Mouse (Mus musculus) adrenal gland (tissue): Measurements from ENCODE around the gene Ppp1r12b.

Source experiments
- intact Hi-C: fragments of 180-260 bp; cut with DNase I; formaldehyde crosslinking; loops from one replicate; pipeline ENCODE4 v1.15.1; 2025

The Ppp1r12b gene

GRCm38 (mm10) chr1:134804373-134804772 is 151.4 kb downstream of the Ppp1r12b start:
- intact Hi-C loops, result no loop called here

- intact Hi-C loops, result no loop called here
Observed at GRCm38 (mm10) chr1:134803286-134804117, 152.2 kb downstream of the Ppp1r12b start.

GRCm38 (mm10) chr1:134801758-134802157 is 154.0 kb downstream of the Ppp1r12b start:
- intact Hi-C loops, result no loop called here

- intact Hi-C loops, result no loop called here
Observed at GRCm38 (mm10) chr1:134796536-134796935, 159.2 kb downstream of the Ppp1r12b start.

- intact Hi-C loops, result no loop called here
Observed at GRCm38 (mm10) chr1:134796076-134796475, 159.7 kb downstream of the Ppp1r12b start.

DNA sequence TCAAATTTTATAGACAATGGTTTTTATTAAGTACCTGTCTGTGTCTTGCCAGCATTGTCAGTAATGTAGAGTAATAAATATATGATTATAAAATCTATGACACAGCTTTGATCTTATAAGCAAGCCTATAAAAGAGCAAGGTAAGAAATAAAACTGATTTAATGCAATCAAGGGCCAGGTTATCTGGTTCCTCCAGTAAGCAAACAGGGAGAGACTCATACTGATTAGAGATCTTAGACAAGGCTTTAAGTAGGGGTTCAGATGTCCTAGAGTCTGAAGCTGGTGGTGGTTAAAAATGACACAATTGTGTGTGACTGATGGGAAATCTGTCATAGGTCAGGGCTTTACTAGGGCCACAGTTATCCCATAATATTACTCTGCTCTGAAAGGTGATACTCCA is 164.3 kb downstream of the Ppp1r12b start:
- intact Hi-C loops, result no loop called here

DNA sequence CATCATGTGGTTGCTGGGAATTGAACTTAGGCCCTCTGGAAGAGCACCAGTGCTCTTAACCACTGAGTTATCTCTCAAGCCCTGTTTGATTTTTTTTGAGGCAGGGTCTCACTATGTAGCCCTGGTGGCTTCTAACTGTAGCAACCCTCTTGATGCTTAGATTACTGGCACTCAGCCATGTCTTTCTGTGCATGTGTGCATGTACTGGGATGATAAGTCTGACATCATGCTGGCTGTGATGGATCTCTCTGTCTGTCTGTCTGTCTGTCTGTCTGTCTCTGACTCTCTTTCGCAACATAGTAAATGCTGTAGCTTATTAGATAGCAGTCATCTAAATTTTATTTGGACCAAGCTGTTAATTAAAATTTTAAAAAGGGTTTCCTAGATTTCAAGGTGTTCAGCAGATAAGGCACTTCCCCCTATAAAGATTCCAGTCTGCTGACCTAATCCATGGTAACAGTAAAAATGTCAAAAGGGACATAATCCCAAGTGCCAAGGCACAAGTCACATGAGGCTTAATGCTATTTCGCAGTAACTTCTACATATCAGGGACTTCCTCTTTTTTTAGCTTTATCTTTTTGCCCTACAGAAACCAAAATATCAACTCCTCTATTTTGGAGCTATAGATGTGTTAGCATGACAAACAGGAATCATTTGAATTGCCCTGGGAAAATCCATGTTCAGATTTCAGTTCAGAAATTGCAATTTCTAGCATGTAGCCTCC is 164.9 kb downstream of the Ppp1r12b start:
- intact Hi-C loops, result no loop called here

DNA sequence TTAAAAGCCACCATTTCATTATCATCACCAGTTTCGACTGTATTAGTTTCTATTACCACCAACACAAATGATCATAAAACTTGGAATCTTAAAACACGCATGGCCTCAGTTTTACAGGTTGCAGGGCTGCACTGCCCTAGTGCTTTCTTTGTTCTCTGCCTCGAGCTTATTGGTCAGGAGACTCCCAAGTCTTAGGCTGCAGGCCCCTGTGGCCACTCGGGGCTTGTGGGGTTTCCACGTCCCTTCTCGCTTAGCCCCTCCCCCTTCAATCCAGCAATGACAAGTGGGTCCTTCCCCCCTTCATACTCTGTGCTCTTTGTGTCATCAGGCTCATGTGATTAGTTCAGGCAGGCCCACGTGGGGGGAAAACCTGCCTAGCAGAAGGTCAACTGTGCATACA is 167.6 kb downstream of the Ppp1r12b start:
- intact Hi-C loops, result no loop called here

DNA sequence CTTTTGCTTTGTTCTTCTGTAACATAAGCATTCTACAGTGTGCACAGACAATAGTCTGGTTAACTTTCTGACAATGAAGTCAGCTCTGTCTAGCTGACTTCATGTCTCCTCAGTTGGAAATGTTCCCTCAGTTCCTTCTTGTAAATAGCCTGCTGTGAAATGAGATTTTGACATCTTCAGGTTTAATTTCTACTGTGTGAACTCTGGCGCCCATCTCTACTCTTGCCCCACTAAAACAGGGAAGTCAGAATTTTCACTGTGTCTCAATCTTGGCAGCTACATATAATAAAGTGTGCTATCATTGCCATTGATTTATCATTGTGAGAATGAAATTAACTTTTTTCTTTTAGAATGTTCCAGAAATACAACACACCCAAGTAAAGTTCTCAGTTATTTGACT is 170.8 kb downstream of the Ppp1r12b start:
- intact Hi-C loops, result no loop called here

- intact Hi-C loops, result no loop called here
Observed at GRCm38 (mm10) chr1:134784481-134784880, 171.3 kb downstream of the Ppp1r12b start.

DNA sequence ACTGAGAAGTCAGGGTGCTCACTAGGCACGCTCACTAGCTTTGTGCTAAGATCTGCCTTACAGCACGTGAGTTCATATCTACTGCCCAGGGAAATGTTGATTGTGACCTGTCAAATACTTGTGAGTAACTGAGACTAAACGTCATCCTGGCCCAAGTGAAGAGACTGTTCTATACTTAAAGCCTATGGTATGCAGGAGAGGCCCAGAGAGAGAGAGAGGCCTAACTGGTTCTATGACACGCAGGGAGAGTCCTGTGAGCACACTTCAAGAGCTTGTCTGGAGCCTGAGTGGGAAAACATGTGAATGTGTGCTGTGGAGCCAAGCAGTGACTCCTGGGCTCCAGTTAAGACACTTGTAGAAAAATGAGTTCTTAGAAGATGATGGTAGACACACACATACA is 171.8 kb downstream of the Ppp1r12b start:
- intact Hi-C loops, result no loop called here

DNA sequence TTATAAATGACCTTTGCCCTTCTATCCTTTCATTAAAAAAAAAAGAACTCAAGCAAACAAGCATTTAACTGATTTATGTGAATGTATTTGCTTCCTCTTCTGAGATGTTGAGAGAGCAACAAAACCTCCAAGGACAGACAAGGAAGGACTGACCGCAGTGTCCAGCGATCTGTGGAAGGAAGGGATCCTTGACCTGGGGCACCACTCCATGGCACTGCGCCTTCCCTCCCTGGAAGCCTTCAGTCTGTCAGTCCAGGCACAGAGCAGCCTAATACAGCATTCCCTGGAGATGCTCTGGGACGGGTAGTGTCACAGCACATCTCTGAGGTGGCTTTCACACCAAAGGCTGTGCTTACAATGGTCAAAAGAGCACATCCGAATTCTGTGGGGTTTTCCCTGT is 172.9 kb downstream of the Ppp1r12b start:
- intact Hi-C loops, result no loop called here

- intact Hi-C loops, result no loop called here
Observed at GRCm38 (mm10) chr1:134777936-134778548, 177.7 kb downstream of the Ppp1r12b start.

GRCm38 (mm10) chr1:134777201-134777885 is 178.4 kb downstream of the Ppp1r12b start:
- intact Hi-C loops, result no loop called here

GRCm38 (mm10) chr1:134775631-134776030 is 180.1 kb downstream of the Ppp1r12b start:
- intact Hi-C loops, result no loop called here

DNA sequence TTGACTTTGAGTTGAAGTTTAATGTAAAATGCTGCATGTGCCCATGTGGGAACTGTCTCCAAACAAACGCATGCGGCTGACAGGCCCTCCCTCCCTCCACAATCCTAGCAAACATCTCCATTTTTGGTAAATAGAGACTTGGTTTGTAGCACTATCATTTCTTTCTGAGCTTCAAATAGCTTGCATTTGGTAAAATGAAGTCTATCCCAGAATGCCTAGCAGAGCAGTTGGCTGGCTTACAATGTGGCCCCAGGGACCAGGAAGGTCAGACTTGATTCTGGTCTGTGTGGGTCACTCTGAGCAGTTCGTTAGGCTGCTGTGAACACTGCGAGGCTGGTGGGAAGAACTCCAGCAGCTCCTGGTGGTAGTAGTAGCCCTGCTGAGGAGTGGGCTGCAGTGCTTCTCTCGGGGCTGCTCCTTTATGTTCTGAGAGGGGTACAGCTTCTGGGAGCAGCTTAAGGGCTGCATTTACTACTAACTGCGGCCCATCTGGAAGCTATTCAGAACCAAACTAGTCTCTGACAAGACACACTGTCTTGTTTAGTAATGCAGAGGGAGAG is 180.9 kb downstream of the Ppp1r12b start:
- intact Hi-C loops, result no loop called here

DNA sequence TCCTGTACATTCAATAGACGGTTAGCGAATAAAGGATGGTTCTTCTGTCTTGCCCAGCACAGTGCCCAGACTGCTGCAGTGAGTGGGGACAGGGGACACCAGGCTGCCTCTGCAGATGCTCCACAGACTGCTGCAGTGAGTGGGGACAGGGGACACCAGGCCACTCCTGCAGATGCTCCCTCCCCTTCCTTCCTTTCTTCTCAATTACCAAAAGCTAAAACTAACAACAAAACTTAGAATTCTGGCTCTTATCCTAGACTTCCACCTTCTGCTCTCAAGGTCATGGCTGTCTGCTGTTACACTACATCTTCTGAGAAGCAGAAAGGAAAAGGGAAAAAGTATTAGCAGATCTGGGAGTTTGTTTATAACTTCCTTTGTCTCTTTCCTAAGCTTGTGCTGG is 181.5 kb downstream of the Ppp1r12b start:
- intact Hi-C loops, result no loop called here

GRCm38 (mm10) chr1:134773256-134773655 is 182.5 kb downstream of the Ppp1r12b start:
- intact Hi-C loops, result no loop called here

DNA sequence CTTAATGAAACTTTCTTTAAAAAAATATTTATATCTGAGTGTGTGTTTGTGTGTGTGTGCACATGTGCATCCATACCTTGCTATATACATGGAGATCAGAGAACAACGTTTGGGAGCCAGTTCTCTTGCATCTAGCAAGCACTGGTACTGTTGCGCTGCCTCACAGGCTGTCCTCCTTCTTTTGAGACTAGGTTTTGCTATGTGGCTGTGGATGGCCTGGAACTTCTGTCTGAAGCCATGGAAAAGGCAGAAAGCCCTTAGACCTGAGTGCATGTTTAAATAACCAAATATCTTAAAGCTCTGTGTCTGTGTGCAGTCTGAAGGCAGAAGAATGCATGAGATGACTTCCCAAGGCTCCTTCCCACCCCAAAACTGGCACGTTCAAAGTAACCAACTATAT is 182.9 kb downstream of the Ppp1r12b start:
- intact Hi-C loops, result no loop called here

- intact Hi-C loops, result no loop called here
Observed at GRCm38 (mm10) chr1:134771999-134772398, 183.7 kb downstream of the Ppp1r12b start.

DNA sequence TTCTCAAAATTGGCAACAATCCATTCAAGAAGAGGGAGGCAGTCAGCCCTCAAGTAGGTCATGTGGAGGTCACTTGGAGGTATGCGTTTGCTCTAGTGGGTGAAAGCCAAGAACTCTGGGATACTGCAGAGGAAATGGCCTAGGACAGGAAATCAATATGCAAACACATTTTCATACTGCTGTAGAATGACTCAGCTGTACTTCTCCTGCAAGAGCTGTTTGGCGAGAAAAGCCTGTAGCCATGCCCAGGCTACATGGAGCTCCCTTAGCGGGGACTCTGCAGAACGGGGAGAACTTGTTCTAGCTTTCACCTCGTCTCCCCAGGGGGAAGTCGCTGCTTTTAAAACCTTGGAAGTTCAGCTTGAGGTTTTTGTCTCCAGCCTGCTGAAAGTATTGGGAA is 184.4 kb downstream of the Ppp1r12b start:
- intact Hi-C loops, result no loop called here
